Mouse (Mus musculus): ENCODE measurements around the gene Syt5.

- TF ChIP-seq CTCF (IDR thresholded peaks at IDR 0.05; ENCODE audit: extremely low read depth, insufficient read depth, low read length) (no peak), POLR2A (IDR thresholded peaks at IDR 0.05; ENCODE audit: extremely low read depth, insufficient read depth, low read length) (no peak)
These were observed 46.4 kb downstream of the Syt5 start for GRCm38 (mm10) chr7:4500892-4501471.
